Mouse (Mus musculus): Measurements from ENCODE around the gene Dock8.

Gene Dock8

DNA sequence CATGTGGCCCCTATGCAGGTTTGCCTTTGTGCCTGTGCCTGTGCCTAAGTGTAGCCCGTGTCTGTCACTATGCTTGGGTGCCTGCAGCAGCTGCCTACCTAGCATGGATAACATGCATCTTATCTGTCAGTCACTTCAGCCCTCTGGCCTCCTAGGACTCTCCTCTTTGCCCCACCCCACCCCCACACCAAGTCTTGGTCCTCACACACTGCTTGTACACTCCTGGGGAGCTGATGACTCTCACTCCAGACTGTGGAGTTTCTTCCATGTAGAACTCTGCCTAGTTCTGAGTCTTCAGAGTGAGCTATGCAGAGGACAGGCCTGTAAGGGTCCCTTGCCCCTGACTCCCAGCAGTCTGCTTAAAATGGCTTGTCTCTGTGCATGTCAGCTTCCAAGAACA, 136.8 kb downstream of the Dock8 start:
- DNase-seq: no peak

DNA sequence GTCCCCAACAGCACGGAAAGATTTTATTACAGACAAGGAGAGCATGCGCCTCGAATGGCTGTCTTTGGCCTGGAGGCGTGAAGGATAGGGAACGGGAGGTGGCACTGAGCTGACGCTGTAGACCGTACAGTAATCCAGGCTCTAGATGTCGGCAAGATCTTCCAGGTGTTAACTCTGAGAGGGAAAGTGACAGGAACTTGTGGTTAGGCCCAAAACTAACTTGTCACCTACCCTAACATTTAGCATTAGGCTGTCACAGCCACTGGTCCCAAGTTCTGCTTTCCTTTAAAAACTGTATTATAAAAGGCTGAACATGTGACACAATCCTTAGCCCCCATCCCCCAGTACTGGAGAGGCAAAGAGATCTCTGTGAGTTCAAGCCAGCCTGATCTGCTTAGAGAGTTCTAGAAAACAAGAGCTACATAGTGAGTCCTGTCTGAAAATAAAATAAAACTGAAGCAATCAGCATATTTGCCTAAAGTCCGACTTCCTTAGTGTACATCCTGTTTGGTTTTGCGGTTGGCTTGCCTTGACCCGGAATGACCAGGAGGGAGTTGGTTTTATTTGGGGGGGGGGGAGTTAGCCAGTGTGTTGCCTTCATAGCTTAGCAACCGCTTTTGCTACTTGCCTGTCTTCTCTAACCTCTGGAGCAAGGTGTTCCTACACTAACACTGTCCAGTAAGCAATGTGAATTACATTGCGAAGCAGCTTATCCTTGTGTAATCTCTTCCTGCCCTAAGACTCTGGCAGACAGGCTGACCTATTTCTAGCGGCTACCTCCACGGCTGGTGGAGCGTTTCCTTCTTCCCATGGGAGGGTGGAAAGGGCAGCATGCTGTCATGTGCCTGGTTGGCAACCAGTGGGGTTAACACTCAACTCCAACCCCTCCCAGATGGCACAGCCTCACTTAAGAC, 138.8 kb downstream of the Dock8 start:
- DNase-seq: peak; percentile 82

DNA sequence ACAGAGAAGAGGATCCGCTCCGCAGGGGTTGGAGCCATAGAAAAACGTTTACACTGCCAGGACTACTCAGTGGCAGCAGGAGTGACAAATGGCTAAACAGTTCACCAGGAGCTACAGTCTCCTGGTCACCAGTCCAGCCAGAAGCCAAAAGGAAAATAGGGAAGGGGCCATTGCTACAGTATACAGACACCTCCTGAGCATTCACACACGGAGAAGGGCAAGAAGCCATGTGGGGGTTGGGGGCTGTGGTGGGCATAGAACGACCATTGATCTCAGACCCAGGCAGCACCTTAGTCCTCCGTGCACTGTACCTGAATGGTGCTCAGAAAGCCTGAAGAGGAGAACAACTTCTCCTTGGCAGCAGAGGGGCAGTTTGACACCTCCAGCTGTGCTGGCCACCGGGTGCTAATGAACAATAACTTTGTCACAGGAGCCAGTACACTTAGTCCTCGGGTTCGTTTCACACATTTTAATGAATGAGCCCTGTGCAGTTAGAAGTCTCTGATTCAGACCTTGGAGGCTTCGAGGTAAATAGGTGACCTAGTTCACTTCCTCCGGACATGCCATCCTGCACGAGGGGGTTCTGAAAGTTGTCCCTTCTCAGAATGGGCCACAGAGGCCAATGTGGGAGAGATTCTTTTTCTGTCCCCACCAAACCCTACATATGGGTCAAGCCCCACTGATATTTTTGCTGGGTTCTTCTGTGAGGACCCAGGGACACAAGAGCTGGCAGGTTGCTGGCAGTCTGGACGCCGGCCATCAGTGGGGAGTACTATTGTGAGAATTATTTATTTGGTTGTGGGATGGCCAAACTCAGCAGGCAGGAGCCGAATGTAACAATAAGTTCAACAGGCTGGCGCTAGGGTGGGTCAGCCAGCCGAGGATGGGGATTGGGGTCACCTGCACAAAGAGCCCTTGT, 145.0 kb downstream of the Dock8 start:
- DNase-seq: no peak

DNA sequence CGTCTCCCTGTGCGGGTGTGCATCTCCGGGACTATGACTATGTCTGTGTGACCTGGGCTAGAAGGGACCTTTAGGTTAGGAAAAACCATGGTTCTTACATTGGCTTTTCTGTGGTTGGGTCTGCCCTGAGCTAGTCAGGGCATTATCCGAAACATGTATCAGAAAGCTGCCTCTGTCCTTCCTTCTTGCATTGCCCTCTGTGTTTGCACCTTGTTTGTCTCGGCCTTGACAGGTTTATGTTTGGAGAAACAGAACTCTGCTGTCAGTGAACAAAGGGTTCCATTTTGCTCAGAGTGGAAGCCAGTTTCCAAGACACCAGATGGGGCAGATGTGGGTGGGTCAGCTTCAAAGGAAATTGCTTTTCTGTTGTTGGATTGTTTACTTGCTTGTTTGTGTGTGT, 145.8 kb downstream of the Dock8 start:
- no peak for DNase-seq

DNA sequence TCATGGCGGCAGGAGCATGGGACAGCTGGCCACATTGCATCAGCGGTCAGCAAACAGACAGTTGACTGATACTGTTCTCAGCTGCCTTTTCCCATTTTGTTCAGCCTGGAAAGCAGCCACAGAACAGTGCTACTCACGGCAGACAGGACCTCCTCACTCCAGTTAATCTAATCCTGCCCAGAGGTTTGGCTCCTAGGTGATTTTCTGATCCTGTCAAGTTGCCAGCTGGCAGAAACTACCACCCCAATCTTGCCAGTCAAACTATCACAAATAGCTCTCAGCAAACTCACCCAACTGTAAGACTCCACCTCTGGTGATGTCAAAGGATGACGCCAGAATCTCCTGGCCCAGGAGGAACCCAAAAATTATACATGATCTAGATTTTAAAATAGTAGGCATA, 146.8 kb downstream of the Dock8 start:
- DNase-seq: peak; percentile 40

DNA sequence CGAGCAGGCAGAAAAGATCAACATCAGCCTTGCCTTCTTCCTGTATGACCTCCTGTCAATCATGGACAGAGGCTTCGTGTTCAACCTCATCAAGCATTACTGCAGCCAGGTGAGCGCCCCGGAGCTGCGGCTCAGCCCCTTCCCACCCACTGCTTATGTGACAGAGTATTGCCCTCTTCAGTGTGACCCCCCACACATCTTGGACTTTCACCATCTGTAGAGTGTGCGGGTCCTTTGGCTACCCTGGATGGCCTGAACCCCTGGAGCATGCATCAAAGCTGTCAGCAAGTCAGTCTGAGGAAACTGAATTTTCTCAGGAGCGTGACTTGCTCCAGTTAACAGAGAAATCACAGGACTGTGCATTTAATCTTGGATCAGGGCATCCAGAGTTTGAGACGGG, 150.5 kb downstream of the Dock8 start:
- DNase-seq: no peak

DNA sequence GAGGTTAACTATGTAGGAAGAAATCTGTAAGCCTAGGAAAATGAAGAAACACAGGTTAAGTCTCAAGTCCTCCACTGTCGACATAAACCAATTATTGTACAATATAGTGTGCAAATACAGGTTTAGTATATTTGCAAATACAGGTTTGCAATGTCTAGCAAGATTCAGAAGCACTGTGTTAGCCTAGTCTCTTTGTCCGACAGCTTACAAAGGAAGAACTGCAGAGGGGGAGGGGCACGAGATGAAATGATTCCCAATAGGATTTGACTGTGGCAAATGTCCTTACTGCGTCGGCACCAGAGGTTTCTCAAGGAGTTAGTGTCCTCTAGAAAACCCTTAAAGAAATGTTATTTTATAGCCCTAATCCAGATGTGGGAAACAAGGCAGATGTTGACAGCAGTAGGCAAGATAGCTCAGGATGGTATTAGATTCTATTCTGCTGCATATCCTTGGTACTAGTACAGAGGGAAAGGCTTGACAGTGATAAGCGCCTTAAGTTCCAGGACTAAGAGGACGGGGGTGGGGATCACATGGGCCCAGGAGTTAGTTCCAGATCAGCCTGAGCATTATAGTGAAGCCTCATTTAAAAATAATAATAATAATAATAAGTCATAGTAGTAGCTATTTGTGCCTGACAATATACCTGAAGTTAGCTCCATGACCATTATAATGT, 155.3 kb downstream of the Dock8 start:
- DNase-seq: no peak

DNA sequence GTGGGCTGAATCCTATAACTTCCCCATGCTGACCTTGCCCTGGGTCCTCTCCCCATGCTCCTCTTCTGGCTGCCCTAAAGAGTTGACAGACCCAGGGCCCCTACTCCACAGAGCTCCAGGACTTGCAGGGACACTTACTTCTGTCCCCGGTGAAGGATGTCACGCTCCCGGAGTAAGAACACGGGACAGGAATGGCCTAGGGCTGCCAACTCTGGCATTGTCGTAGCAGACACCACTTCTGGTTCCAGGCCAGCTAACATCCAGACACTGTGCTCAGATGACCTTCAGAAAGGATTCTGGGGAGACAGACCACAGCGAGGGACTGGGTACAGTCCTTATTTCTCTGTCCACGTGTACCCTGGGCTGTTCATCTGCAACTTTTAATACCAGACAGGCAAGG, 155.9 kb downstream of the Dock8 start:
- DNase-seq: no peak

DNA sequence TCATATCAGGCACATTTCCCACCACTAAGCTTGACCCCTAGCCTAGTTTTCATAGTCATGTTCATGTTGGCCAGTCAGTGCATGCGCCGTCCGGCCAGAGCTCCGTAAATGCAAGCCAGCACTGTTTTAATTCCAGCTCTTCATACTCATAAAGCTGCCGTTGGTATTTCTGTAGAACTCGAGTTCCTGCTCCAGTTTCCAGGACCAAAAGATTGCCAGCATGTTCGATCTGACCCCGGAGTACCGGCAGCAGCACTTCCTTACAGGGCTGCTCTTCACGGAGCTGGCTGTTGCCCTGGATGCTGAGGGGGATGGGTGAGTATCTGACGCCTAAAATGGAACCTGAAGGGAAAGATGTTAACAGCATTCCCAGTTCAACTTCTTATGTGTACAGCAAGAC, 156.4 kb downstream of the Dock8 start:
- no peak for DNase-seq

DNA sequence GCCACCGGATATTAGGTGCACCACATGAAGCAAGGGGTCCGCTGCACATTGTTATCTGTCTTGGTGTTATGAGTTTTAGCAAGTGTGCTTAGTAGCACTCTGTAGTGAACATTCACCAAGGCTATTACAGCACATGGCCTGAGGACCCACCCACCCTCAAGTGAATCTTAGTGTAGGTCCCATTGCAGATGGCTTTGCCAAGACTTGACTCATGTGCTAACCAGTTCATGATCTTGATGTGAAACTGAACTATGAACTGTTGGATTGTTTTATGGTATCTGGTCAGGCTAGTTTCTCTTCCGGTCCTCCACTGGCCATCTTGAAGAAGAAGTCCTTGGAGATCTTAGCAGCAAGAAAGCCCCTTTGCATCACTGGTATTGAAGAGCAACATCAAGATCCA, 162.9 kb downstream of the Dock8 start:
- DNase-seq: no peak

DNA sequence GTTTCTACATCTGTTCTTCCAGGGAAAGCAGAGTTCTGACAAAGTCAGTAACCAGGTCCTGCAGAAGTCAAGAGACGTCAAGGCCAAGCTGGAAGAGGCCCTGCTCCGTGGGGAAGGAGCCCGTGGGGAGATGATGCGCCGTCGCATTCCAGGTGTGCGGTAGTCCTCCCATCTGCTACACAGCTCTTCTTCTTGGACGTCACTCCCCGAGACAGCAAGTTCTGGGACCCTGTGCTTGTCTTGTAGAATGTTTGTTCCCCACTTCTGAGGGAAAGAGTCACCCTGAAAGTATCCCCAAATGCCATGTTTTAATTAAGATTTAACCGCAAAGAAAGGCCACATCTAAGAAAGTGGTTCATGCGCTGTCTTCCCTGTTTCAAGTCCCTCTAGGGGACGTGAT, 164.1 kb downstream of the Dock8 start:
- no peak for DNase-seq

DNA sequence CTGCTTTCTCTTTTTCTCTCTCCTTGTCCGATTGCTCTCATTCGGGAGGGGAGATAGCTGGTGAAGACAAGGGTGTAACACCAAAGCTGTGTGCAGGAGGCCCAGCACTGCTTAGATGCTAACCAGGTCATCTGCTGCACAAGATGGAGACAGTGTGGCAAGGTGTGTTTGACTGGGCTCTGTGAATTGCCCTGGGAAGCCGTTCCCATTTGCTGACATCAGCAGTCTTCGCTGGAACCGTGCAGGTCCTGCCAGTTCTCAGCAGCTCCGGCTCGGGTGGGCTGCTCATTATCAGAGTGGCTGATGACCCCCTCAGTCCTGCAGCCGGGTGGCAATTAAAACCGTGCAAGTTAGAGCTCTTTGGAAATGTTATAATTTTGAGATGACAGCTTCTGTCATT, 167.1 kb downstream of the Dock8 start:
- DNase-seq: no peak

DNA sequence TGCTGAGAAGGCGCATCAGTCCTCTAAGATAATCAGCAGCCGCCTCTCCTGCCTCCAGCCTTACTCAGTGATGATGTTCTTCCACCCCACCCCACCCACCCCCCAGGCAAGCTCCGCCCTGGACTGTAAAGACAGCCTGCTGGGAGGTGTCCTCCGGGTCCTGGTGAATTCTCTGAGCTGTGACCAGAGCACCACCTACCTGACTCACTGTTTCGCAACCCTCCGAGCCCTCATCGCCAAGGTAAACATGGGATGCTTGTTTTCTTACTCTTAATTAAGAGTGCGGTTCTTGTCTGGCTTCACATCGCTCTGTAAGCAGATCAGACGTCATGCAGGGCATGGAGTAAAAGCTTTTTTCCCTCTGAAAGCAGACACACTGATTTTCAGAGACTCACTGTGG, 172.1 kb downstream of the Dock8 start:
- DNase-seq: peak; percentile 19

DNA sequence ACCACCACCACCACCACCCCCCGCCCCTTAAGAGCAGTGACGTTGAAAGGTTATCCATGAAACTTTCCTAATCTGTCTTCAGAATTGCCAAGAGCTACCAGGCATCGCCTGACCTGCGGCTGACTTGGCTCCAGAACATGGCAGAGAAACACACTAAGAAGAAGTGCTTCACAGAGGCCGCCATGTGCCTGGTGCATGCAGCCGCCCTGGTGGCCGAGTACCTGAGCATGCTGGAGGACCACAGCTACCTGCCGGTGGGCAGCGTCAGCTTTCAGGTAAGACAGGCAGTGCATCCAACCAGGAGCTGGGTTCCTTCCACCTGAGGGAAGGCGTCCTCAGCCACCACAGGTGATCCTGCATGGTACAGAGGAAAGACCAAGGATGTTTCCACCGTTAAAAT, 177.4 kb downstream of the Dock8 start:
- DNase-seq: no peak

DNA sequence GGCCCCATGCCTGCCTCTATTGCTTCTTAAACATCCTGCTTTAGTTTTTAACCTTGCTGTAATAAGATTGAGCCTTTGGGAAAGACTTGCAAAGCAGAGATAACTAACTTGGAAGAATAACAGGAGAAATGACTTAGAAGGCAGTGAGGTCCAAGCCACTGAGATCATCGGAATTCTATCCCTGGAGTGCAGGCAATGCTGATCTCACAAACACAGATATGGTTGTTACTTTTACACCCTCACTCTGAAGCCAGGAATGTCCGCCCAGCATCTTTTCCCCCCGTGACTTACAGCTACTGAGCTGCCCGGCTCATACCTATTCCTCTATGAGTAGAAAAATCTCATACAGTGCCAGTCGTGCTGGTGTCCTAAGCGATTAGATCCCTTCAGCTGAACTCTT, 180.7 kb downstream of the Dock8 start:
- no peak for DNase-seq

DNA sequence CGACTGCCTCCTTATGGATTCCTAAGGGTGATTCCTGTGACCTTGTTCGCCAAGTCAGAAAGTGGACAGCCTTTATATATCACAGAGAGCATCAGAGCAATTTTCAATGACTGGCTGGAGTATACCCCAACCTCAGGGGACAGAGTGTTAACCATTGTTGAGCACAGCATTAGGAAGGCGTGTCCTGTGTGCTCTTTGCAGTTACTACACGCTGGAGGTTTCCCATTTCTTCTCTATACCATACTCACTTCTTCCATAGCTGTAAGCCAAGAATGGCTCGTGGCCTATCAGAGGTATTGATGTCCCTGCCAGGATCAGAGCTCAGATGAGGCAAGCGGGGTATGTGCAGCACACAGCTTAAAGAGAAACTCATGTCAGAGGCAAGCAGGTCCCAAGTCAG, 181.2 kb downstream of the Dock8 start:
- no peak for DNase-seq

DNA sequence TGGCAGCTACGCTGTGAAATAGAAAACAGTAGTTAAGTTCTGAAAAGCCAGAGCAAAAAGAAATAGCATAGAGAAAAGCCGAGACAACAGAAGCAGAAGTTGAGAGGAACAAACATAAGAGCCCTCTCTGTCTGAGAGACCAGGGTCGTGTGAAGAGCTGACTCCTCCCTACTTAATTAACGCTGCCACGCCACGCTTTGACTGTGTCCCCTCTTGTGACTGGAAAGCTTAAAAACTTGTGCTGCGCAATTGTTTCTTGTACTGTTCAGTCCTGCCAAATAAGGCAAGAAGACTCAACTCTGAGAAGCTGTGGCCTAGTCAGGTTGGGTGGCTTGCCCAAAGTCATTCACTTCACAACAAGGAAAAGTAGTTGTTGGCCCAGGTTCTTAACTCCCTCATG, 184.7 kb downstream of the Dock8 start:
- no peak for DNase-seq

DNA sequence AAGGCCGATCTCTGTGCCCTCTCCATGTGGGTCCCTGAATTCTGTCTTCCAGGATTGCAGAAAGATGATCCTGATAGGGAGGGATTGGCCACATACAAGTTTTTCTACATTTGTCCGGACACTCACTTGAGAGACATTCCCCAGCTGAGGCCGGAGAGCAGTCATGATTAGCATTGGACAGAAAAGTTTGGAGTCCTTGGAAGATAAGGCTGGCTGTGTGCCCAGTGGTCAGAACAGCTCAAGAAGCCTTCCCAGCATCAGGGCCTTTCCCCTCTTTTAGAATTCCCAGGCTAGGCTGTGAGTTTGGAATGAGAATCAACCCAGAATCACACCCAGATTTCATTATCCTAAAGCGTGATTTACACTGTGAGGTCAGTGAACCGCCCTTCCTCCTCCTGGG, 187.0 kb downstream of the Dock8 start:
- no peak for DNase-seq

DNA sequence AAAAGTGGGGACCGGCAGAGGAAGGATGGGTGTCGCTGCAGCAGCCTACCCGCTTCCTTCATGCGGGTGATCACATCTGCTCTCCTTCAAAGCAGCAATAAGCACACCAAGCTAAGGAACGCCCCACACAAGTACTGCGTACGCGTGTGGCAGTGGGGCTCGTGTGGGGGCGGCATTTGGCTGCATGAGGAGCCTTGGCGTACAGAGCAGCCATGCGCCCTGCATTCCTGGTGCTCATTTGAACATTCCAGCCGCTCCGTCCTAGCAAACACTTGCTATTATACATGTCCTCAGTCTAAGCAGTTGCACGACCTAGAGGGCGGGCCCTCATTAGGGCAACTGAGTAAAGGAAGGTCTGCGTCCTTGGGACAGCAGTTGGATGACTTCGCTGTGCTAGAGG, 188.3 kb downstream of the Dock8 start:
- peak; percentile 44 for DNase-seq

DNA sequence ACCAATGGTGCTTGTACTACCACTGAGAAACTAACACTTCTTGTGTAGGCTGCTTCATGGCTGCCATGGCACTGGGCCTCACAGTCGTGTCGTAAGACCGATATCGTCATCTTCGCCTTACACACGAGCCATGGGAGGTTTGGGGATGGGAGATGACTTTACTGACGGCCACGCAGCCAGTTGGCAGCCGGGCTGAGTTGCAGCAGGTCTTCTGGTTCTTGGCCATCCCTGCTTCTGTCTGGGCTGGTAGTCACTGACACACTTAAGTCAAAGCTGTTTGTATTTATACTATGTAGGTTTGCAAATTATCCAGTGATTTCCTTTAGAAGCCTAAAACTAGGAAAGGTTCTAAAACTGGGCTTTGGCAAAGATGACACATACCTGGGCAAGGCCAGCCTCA, 194.4 kb downstream of the Dock8 start:
- no peak for DNase-seq

DNA sequence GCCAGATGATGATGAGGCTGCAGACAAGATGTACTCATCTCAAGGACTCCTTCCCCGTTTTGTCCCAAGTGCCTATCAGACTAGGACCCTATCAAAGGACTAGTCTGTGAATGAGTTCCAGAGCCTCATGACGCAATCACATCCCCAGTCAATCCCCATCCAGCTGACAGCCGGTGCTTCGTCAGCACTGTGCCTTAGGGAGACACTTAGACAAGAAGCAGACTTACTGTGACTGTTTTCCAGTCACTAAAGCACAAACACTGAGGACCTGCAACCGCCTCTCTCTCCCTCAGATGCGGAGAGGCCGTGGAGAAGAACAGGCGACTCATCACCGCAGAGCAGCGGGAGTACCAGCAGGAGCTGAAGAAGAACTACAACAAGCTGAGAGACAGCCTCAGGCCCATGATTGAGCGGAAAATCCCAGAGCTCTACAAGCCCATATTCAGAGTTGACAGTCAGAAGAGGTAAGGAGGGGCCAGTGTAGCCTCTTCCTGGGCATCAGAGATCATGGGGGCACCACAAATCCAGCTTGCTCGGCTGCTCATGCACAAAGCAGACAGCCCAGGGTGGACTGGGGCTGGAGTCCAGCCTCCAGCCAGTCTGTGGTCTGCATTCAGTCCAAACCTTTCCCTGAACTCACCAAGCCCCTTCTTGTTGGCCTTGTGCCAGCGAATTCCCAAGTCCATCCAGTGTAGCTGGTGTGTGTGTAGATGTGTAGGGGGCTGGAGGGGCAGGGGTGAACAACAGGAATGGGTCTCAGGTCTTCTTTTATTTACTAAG, 200.9 kb downstream of the Dock8 start:
- peak; percentile 80 for DNase-seq

DNA sequence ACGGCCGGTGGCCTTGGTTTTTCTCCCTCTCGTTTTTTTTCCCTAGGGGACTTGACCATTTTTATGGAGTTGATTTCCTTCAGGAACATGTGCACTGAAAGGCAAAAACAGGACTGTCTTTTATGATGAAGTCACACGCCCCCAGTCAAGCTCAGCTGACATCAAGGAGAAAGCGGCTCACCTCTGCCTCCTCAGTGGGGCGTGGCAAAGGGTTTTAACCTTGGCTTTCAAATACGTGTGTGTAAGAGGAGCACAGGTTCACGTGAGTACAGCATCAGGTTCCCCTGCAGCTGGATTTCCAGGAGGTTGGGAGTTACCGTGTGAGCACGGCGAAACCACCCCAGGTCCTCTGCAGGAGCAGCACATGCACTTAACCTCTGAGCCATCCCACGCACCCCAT, 203.7 kb downstream of the Dock8 start:
- peak; percentile 49 for DNase-seq

DNA sequence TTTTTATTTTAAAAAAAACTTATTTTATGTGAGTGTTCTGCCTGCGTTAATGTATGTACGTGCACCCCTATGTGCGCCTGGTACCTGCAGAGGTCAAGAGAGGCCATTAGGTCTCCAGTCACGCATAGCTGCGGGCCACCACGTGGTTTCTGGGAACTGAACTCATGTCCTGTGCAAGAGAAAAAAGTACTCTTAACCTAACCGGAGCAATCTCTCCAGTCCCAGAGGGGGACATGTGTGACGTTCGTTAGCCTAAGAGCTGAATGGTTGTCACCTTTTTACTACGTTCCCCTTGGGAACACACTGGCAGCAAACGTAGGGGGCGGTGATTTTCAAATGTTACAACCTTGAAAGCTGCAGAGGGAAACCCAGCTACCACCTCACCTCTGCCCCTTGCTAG, 207.6 kb downstream of the Dock8 start:
- peak; percentile 41 for DNase-seq

Data from kidney, adult 9 months (tissue).